Mouse (Mus musculus): ENCODE data around the gene Ogdh. TPM values are rescaled to one million over a fixed set of nuclear protein-coding genes. Genes with fewer than 3 reads are reported as not detected.

Gene Ogdh
- polyA plus RNA-seq, 1 experiment, result 420 TPM

DNA sequence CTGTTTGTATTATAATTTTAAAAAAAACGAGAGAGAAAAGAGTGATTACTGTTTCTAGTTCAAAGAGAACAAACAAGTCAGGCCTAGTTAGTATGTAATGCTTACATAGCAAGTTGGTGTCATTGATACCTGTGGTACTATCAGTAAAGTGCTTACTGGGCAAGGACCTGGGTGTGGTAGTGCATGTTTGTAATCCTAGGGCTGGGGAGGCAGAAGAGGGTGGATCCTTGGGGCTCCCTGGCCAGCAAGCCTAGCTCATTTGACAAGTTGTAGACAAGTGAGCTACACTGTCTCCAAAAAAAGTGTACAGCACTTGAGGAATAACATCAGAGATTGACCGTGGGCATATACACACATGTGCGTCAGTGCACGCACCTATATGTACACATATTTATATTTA lies 3.2 kb downstream of the Ogdh start:
- peaks cover 3% of the 10 kb centered on the region for H3K36me3 ChIP-seq (ENCODE audit: control insufficient read depth, insufficient read depth, low read length)
- H3K27me3 ChIP-seq (replicated peaks; ENCODE audit: control insufficient read depth, insufficient read depth, low read length), result no peaks in the 10 kb centered on the region
- WGBS, result 84% methylated on average over 4 of the region's 4 CpGs
- DNase-seq, result no peak
- H3K27ac ChIP-seq (ENCODE audit: insufficient read depth, low read depth, low read length), result no peak overlapping the region
- TF ChIP-seq CTCF (conservative IDR thresholded peaks at IDR 0.05; ENCODE audit: insufficient read depth, insufficient read length, low read depth, low read length) (no peak), POLR2A (IDR thresholded peaks at IDR 0.05; ENCODE audit: low read depth, low read length) (no peak)
- H3K4me1 ChIP-seq (ENCODE audit: control insufficient read depth, insufficient read depth, low read length), result peaks cover 11% of the 10 kb centered on the region
- H3K4me3 ChIP-seq (ENCODE audit: insufficient read depth, low read depth, low read length), result no peak overlapping the region

- Histone ChIP-seq H3K4me3 (ENCODE audit: insufficient read depth, low read depth, low read length) (no peak overlapping the region), H3K4me1 (ENCODE audit: control insufficient read depth, insufficient read depth, low read length) (peaks cover 18% of the 10 kb centered on the region), H3K36me3 (ENCODE audit: control insufficient read depth, insufficient read depth, low read length) (peaks cover 5% of the 10 kb centered on the region), H3K27ac (ENCODE audit: insufficient read depth, low read depth, low read length) (no peak overlapping the region), H3K27me3 (replicated peaks; ENCODE audit: control insufficient read depth, insufficient read depth, low read length) (no peaks in the 10 kb centered on the region)
- TF ChIP-seq POLR2A (IDR thresholded peaks at IDR 0.05; ENCODE audit: low read depth, low read length), result no peak
- no peak for TF ChIP-seq CTCF (conservative IDR thresholded peaks at IDR 0.05; ENCODE audit: insufficient read depth, insufficient read length, low read depth, low read length)
- no peak for DNase-seq
Measured at GRCm38 (mm10) chr11:6296077-6296476, 4.6 kb downstream of the Ogdh start.

GRCm38 (mm10) chr11:6299435-6299834 lies 8.0 kb downstream of the Ogdh start:
- no peak for DNase-seq
- 71% methylated on average over 2 of the region's 2 CpGs for WGBS
- no peak overlapping the region for H3K27ac ChIP-seq (ENCODE audit: insufficient read depth, low read depth, low read length)
- H3K4me1 ChIP-seq (ENCODE audit: control insufficient read depth, insufficient read depth, low read length), result peaks cover 15% of the 10 kb centered on the region; the same call in 1 of the 2 replicates
- peaks cover 10% of the 10 kb centered on the region for H3K36me3 ChIP-seq (ENCODE audit: control insufficient read depth, insufficient read depth, low read length)
- no peak overlapping the region for H3K4me3 ChIP-seq (ENCODE audit: insufficient read depth, low read depth, low read length)
- TF ChIP-seq CTCF (conservative IDR thresholded peaks at IDR 0.05; ENCODE audit: insufficient read depth, insufficient read length, low read depth, low read length), result no peak
- no peak for TF ChIP-seq POLR2A (IDR thresholded peaks at IDR 0.05; ENCODE audit: low read depth, low read length)
- H3K27me3 ChIP-seq (replicated peaks; ENCODE audit: control insufficient read depth, insufficient read depth, low read length), result no peaks in the 10 kb centered on the region

DNA sequence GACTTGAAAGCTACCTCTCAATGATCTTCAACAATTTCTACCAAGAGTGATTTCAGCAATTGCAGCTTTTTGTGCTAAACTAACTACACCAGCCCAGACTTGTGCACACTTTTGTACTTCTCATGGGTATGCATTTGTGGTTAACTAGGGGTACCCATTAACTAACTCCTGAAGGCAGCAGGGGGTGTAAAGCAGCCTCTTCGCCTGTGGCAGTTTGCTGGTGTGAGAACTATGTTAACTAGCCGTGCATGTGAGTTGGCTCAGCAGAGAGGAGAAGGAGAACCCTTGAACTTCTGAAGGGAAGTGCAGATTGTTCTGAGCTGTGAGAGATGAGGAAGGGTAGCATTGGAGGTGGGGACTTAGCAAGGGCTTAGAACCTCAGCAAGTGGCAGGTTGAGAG lies 11.4 kb downstream of the Ogdh start:
- 36% methylated on average over 2 of the region's 2 CpGs for WGBS
- no peak overlapping the region for H3K27ac ChIP-seq (ENCODE audit: insufficient read depth, low read depth, low read length)
- H3K4me1 ChIP-seq (ENCODE audit: control insufficient read depth, insufficient read depth, low read length), result peaks cover 14% of the 10 kb centered on the region; the same call in 1 of the 2 replicates
- no peak for TF ChIP-seq CTCF (conservative IDR thresholded peaks at IDR 0.05; ENCODE audit: insufficient read depth, insufficient read length, low read depth, low read length)
- no peaks in the 10 kb centered on the region for H3K27me3 ChIP-seq (replicated peaks; ENCODE audit: control insufficient read depth, insufficient read depth, low read length)
- H3K36me3 ChIP-seq (ENCODE audit: control insufficient read depth, insufficient read depth, low read length), result peaks cover 8% of the 10 kb centered on the region
- H3K4me3 ChIP-seq (ENCODE audit: insufficient read depth, low read depth, low read length), result no peak overlapping the region
- DNase-seq, result peak; percentile 69

DNA sequence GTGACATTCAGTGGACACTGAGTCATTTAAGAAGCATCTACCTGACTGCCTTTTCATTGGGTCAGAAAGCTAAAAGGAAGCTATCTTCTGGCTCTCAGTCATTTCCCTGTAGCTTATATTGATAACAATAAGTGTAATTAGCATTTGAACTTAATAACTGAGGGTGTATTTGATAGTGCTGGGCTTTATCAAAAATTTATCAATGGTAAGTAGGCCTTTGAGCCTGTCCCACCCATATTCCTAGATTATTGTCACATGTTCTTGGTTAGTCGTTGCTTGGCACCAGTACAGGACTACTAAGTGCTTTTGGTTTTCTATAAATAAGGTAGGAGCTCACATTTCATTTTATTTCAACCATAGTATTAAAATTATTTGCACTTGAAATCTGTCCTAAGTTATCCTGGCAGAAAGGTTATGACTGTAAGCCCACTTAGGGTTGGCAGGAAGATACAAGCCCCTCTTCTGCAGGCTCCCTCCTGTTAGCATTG lies 14.6 kb downstream of the Ogdh start:
- peaks cover 12% of the 10 kb centered on the region; the same call in 1 of the 2 replicates for H3K4me1 ChIP-seq (ENCODE audit: control insufficient read depth, insufficient read depth, low read length)
- no peak overlapping the region for H3K4me3 ChIP-seq (ENCODE audit: insufficient read depth, low read depth, low read length)
- WGBS, result 51% methylated on average over 1 of the region's 1 CpGs
- H3K36me3 ChIP-seq (ENCODE audit: control insufficient read depth, insufficient read depth, low read length), result peaks cover 5% of the 10 kb centered on the region; the same call in 1 of the 2 replicates
- TF ChIP-seq POLR2A (IDR thresholded peaks at IDR 0.05; ENCODE audit: low read depth, low read length), result no peak
- TF ChIP-seq CTCF (conservative IDR thresholded peaks at IDR 0.05; ENCODE audit: insufficient read depth, insufficient read length, low read depth, low read length), result no peak
- no peak overlapping the region for H3K27ac ChIP-seq (ENCODE audit: insufficient read depth, low read depth, low read length)
- DNase-seq, result no peak
- H3K27me3 ChIP-seq (replicated peaks; ENCODE audit: control insufficient read depth, insufficient read depth, low read length), result no peaks in the 10 kb centered on the region

DNA sequence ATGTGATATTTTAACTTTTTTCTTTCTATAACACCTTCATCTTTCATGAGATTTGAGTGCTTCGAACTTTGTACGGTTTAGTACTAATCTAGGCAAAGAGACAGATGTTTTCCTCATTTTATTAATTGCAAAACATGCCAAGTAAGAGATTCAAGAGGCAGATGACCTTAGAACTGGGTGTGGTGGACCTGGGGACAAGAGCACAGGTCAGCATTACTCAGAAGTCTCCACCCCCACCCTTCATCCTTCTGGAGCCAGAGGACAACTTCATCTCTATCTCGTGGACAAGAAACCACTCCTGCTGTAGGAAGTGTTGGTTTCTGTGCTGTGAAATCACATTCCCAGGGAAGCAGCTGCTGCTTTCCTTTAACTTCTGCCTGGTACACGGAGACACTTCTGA lies 16.7 kb downstream of the Ogdh start:
- peak overlapping the region; percentile 26; the same call in 1 of the 2 replicates for H3K27ac ChIP-seq (ENCODE audit: insufficient read depth, low read depth, low read length)
- WGBS, result 49% methylated on average over 4 of the region's 4 CpGs

DNA sequence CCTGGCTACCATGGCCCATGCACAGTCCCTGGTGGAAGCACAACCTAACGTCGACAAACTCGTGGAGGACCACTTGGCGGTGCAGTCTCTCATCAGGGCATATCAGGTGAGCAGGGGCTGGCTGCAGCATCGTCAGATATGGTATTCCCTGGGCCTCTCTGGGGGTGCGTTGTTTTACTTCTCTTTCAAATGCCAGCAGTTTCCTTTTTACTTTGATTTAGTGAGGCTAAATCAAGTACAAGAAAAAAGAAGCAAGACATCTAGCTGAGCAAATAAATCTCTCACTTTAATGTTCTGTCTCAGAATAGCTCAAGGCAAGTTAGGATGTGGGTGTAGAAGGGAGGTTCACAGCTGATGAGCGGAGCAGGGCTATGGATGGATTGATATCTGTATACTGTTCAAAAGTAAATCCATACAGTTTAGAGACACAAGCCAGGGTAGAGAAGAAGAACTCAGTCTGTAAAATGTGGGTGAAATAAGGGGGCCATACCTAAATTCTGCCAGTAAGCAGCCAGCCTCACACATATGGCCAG lies 22.5 kb downstream of the Ogdh start:
- Histone ChIP-seq H3K27me3 (replicated peaks; ENCODE audit: control insufficient read depth, insufficient read depth, low read length) (no peaks in the 10 kb centered on the region), H3K27ac (ENCODE audit: insufficient read depth, low read depth, low read length) (no peak overlapping the region), H3K4me1 (ENCODE audit: control insufficient read depth, insufficient read depth, low read length) (no peaks in the 10 kb centered on the region), H3K4me3 (ENCODE audit: insufficient read depth, low read depth, low read length) (no peak overlapping the region), H3K36me3 (ENCODE audit: control insufficient read depth, insufficient read depth, low read length) (peaks cover 8% of the 10 kb centered on the region)
- TF ChIP-seq POLR2A (IDR thresholded peaks at IDR 0.05; ENCODE audit: low read depth, low read length) (no peak), CTCF (conservative IDR thresholded peaks at IDR 0.05; ENCODE audit: insufficient read depth, insufficient read length, low read depth, low read length) (no peak)
- DNase-seq, result no peak
- 37% methylated on average over 7 of the region's 7 CpGs for WGBS

More for the DNA sequence above, 16.7 kb downstream of the Ogdh start:
- TF ChIP-seq POLR2A (IDR thresholded peaks at IDR 0.05; ENCODE audit: low read depth, low read length), result no peak
- no peak for TF ChIP-seq CTCF (conservative IDR thresholded peaks at IDR 0.05; ENCODE audit: insufficient read depth, insufficient read length, low read depth, low read length)
- Histone ChIP-seq H3K36me3 (ENCODE audit: control insufficient read depth, insufficient read depth, low read length) (peaks cover 3% of the 10 kb centered on the region; the same call in 1 of the 2 replicates), H3K4me1 (ENCODE audit: control insufficient read depth, insufficient read depth, low read length) (peaks cover 9% of the 10 kb centered on the region; the same call in 1 of the 2 replicates), H3K4me3 (ENCODE audit: insufficient read depth, low read depth, low read length) (no peak overlapping the region), H3K27me3 (replicated peaks; ENCODE audit: control insufficient read depth, insufficient read depth, low read length) (no peaks in the 10 kb centered on the region)
- DNase-seq, result peak; percentile 84
